In the genomic region with DNA sequence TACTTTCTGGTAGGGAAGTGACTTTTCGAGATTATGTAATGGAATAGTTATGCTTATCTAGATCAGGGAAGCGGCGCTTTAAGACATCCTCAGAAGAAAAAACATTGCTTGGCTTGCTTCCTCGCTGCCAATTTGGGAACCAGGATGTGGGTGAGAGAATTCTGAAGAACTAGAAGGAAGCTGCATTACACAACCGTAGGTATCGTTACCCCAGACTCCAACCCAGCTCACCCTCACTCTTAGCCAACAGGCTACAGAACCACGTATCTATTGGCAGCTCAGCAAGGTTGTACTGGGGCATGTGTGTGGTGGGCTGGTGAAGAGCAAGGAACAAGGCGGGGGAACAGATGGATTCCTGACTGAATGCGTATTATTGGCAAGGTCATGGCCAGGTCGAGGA, we compare ENCODE assay signal across 15 mouse cellular contexts. TPM values are rescaled to one million over a fixed set of nuclear protein-coding genes. Genes with fewer than 3 reads are reported as not detected.
DNase-seq lines count a peak whose midpoint lies in the region; ATAC-seq and TF ChIP-seq lines count a peak whose summit lies in the region.
"Had no signal": no experiment of that assay in that cellular context is flagged by ENCODE, and none has a peak within 500 bp of the region (broad histone marks: within the 10 kb centered on the region; RNA-seq: fewer than 3 reads in every experiment).

No protein-coding gene starts in this region.

- TF ChIP-seq CTCF in kidney, adult 2 months (conservative IDR thresholded peaks at IDR 0.05; ENCODE audit: insufficient read depth, insufficient read length, low read depth, low read length): no peak

- H3K4me1 ChIP-seq in kidney, adult 2 months (ENCODE audit: control insufficient read depth, insufficient read depth, low read length): no peaks in the 10 kb centered on the region
- H3K4me1 ChIP-seq in forebrain, embryonic 10.5 days: no peaks in the 10 kb centered on the region
- H3K4me1 ChIP-seq: embryonic facial prominence, embryonic 12.5 days had no signal

- H3K9me3 ChIP-seq in forebrain, embryonic 10.5 days: no peaks in the 10 kb centered on the region
- H3K9me3 ChIP-seq: embryonic facial prominence, embryonic 12.5 days had no signal

- H3K27me3 ChIP-seq in kidney, adult 2 months (replicated peaks; ENCODE audit: control insufficient read depth, insufficient read depth, low read length): no peaks in the 10 kb centered on the region
- H3K27me3 ChIP-seq in forebrain, embryonic 10.5 days (ENCODE audit: poor library complexity, severe bottlenecking): no peaks in the 10 kb centered on the region
- H3K27me3 ChIP-seq: embryonic facial prominence, embryonic 12.5 days had no signal

- ATAC-seq in monocyte, adult 5-6 weeks (replicated peaks; ENCODE audit: insufficient number of reproducible peaks, low FRiP score, low TSS enrichment, poor library complexity, severe bottlenecking): peak; percentile 89
- ATAC-seq: midbrain, embryonic 16.5 days; Patski had no signal

- no peak overlapping the region for H3K4me3 ChIP-seq in kidney, adult 2 months (ENCODE audit: insufficient read depth, low read depth, low read length)
- no peak overlapping the region for H3K4me3 ChIP-seq in forebrain, embryonic 10.5 days
- H3K4me3 ChIP-seq: embryonic facial prominence, embryonic 12.5 days had no signal

- peak; percentile 14 for DNase-seq in kidney, adult 2 months
- no peak for DNase-seq in kidney, postnatal 4 days
- DNase-seq in frontal cortex, postnatal 14 days (ENCODE audit: low spot score in 2 of 2): peak; percentile 44 to 51
- DNase-seq in left cerebral cortex, adult 8-10 months (ENCODE audit: low spot score in 2 of 2): peak; percentile 27 to 82
- DNase-seq in gastrocnemius, adult 18-20 months (ENCODE audit: low spot score): no peak
- DNase-seq in forebrain, embryonic 10.5 days (ENCODE audit: extremely low spot score, low spot score): no peak
- DNase-seq in ovary, postnatal 10 days (ENCODE audit: low spot score): no peak
- DNase-seq: gastrocnemius, postnatal 25 days; heart, postnatal 14 days; kidney, adult 8-10 months; liver had no signal

- WGBS in kidney, adult 2 months: 81% methylated on average over 10 of the region's 10 CpGs
- 89% methylated on average over 10 of the region's 10 CpGs for WGBS in forebrain, embryonic 10.5 days

- H3K27ac ChIP-seq in kidney, adult 2 months (ENCODE audit: insufficient read depth, low read depth, low read length): no peak overlapping the region
- no peak overlapping the region for H3K27ac ChIP-seq in forebrain, embryonic 10.5 days
- H3K27ac ChIP-seq: embryonic facial prominence, embryonic 12.5 days had no signal

- no peak for TF ChIP-seq POLR2A in kidney, adult 2 months (IDR thresholded peaks at IDR 0.05; ENCODE audit: low read depth, low read length)

- H3K36me3 ChIP-seq in kidney, adult 2 months (ENCODE audit: control insufficient read depth, insufficient read depth, low read length): no peaks in the 10 kb centered on the region
- no peaks in the 10 kb centered on the region for H3K36me3 ChIP-seq in forebrain, embryonic 10.5 days (replicated peaks)
- H3K36me3 ChIP-seq: embryonic facial prominence, embryonic 12.5 days had no signal

RNA-seq across cellular contexts. Expression of gene Il1b, which starts 10.7 kb away (rescaled TPM):
- polyA plus RNA-seq in kidney, adult 2 months (2012; rRNA removed): 0.60 and 0.72 TPM in 2 replicates
- under 1 TPM; 0.36 to 0.81 (median 0.56) TPM for total RNA-seq in left cerebral cortex, adult 8-10 months (2022)
- 186 to 292 TPM (median 238 TPM) in 3 replicates for total RNA-seq in monocyte, adult 5-6 weeks (2017)
- not detected for total RNA-seq in gastrocnemius, adult 18-20 months (2021)
- polyA plus RNA-seq in forebrain, embryonic 10.5 days (2016; fragmentation: Nextera tagmentation; extraction: Ambion mirVana): 0.15 TPM in 1 of 2 replicates, not detected in the other
- total RNA-seq: gastrocnemius, postnatal 25 days had no signal
- polyA plus RNA-seq: embryonic facial prominence, embryonic 12.5 days; midbrain, embryonic 16.5 days; Patski had no signal

RNA-seq across cellular contexts. Expression of gene Il1a, which starts 50.4 kb away (rescaled TPM):
- not detected in 2 replicates for polyA plus RNA-seq in kidney, adult 2 months (2012; rRNA removed)
- 1 to 10 TPM in 2 of 4 experiments, under 1 TPM in 2; 0.70 to 1.0 (median 0.87) TPM for total RNA-seq in left cerebral cortex, adult 8-10 months (2022)
- total RNA-seq in monocyte, adult 5-6 weeks (2017): 1.2 to 1.4 TPM in 2 of 3 replicates, not detected in the other
- not detected for total RNA-seq in gastrocnemius, adult 18-20 months (2021)
- polyA plus RNA-seq in forebrain, embryonic 10.5 days (2016; fragmentation: Nextera tagmentation; extraction: Ambion mirVana): not detected in 2 replicates
- total RNA-seq: gastrocnemius, postnatal 25 days had no signal

Comparison
In these comparisons a context has a peak if more than half of its experiments do, and no peak if none do; other contexts are left out.
1. DNase-seq: peak in kidney, adult 2 months (single experiment), frontal cortex, postnatal 14 days (2 of 2) and left cerebral cortex, adult 8-10 months (2 of 2); none in kidney, postnatal 4 days (0 of 2), gastrocnemius, adult 18-20 months (single experiment), forebrain, embryonic 10.5 days (single experiment) and ovary, postnatal 10 days (single experiment).
2. RNA of gene Il1b, which starts 10.7 kb away (total RNA-seq): 186 to 292 TPM in monocyte, adult 5-6 weeks; 0.36 to 0.81 TPM in left cerebral cortex, adult 8-10 months and not detected in gastrocnemius, adult 18-20 months; every median in the first group is over 100 times any median in the second.